Mouse (Mus musculus) MN1 (cell line): ENCODE measurements around the gene Hoxa7.

ENCODE experiments used
- DNase-seq: peaks from one replicate; pipeline ENCODE4 v3.0.0-alpha.2; 2016; ENCODE audit warnings: low spot score

The Hoxa7 gene

GRCm38 (mm10) chr6:52239625-52240388 lies 18.2 kb upstream of the Hoxa7 start:
- DNase-seq = no peak

DNA sequence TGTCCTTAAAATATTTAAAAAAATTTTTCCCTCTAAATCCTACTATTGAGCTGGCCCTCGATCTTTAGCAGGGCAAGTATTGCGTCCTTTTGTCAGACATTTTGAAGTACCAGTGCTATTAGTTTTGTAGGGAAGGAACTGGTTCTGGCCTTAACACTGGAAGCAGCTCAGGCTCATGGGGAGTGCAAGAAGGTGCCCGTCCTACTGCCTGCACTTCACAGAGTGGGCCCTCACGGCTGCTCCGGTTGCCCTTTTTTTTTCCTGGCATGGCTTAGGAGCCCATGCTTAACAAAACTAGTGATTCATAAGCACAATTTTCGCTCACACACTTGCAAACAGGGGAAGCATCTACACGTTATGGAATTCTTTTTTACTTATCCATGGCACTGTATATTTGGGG lies 17.3 kb upstream of the Hoxa7 start:
- DNase-seq = no peak

- no peak for DNase-seq
These were observed 16.5 kb upstream of the Hoxa7 start for GRCm38 (mm10) chr6:52238155-52238545.

GRCm38 (mm10) chr6:52237346-52238154 lies 15.9 kb upstream of the Hoxa7 start:
- no peak for DNase-seq

DNA sequence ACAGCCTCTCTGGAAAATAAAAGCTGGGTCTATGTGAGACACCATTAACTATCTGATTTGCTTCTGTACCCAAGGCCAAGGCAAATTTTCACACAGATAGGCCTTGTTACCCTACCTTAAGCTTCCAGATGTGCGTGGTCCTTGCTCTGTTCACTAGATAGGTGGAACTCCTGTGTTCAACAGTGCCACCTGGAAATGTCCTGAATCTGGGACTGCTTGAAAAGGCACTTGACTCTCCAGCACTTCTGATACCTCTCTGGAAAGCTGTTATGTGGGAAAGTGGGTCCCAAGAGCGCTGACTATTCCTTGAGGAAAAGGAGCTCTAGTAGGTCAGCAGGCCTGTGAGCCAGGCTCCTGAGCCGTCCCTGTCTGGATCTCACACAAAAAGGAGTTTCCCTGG lies 15.2 kb upstream of the Hoxa7 start:
- no peak for DNase-seq

- DNase-seq = no peak
These were observed 14.2 kb upstream of the Hoxa7 start for GRCm38 (mm10) chr6:52235866-52236265.

DNA sequence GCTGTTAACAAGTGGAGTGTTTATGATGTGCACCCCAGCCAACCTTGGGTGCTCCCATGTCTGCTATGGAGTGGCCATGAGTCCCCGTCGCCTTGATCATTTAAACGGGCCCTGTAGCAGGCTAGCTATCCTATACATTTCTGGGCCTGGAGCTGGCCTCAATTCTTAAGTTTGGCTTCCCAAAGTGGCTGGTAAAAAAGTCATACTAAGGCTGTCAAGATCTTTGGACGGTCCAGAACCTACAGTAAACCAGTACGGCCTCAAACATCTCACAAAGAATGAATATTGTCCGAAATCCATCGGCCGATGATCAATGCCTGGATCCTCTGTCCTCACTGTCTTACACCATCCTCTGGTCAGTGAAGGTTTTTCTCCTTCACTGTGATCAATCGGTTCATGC lies 13.6 kb upstream of the Hoxa7 start:
- DNase-seq = no peak

- no peak for DNase-seq
These were observed 12.9 kb upstream of the Hoxa7 start for GRCm38 (mm10) chr6:52234428-52235140.

GRCm38 (mm10) chr6:52233546-52234427 lies 12.1 kb upstream of the Hoxa7 start:
- no peak for DNase-seq

DNA sequence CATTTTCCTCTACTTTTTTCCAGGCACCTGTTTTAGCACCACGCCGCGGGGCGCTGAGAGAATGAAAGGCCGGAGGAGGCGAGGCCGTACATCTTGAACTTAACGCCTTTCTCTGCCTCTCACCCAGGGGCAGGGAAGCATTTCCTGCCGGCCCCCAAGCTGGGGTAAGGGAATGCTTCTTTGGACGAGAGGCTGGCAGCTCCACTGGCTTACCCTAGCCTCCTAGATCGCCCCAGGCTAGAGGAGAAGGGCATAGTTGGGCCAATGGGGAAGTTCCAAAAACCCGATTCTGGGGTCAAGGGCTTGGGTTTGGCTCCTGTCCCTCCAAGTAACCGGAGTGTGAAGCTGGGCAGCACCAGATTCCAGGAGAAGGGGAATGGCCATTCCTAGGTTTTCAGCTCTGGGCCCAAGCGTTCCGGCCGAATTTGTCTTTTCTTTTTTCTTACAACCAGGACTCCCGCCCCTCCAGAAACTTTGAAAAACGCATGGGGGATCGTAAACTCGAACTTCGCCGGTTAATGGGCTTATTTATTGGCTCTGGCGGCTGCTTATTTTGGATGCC lies 11.4 kb upstream of the Hoxa7 start:
- no peak for DNase-seq

DNA sequence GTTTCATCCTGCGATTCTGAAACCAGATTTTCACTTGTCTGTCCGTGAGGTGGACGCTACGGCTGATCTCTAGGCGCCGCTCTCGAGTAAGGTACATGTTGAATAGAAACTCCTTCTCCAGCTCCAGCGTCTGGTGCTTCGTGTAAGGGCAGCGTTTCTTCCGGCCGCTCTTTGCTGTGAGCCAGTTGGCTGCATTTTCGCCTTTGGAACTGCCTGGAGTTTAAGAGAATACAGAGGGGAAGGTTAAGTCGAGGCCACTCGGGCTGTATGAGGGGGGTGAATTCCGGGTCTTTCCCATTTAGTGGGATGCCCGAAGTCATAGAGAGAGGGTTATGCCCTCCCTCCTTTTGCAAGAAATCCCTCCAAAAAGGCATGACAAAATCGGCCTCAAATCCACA lies 10.9 kb upstream of the Hoxa7 start:
- no peak for DNase-seq

DNA sequence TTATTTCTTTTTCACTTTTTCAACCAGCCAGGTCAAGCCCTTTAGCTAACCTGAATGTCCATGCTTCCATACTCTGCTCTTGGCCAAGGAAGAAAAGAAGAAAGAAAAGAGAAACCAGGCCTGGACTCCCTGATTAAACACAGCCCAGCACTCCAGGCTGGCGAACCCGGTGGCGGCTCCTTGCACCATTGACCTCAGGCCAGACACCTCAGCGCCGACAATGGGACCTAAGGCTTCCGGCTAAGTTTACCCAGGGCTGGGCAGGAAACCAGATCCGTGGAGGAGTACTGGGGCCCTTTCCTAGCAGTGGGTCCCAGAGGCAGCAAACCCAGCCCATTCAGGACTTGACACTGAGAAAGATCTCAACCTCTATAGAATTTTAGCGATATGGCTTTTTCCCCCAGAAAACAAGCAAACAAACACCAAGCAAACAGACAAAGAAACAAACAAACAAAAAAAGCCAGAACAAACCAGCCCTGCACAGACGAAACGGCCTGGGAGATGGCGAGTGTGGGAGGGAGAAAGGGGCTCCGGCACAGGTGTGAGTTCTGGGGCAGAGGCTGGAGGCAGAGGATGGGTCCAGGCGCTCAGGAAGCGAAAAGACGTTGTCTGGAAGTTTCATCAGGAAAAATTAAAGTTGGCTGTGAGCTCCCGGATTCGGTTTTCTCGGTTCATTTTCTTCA lies 10.4 kb upstream of the Hoxa7 start:
- no peak for DNase-seq

DNA sequence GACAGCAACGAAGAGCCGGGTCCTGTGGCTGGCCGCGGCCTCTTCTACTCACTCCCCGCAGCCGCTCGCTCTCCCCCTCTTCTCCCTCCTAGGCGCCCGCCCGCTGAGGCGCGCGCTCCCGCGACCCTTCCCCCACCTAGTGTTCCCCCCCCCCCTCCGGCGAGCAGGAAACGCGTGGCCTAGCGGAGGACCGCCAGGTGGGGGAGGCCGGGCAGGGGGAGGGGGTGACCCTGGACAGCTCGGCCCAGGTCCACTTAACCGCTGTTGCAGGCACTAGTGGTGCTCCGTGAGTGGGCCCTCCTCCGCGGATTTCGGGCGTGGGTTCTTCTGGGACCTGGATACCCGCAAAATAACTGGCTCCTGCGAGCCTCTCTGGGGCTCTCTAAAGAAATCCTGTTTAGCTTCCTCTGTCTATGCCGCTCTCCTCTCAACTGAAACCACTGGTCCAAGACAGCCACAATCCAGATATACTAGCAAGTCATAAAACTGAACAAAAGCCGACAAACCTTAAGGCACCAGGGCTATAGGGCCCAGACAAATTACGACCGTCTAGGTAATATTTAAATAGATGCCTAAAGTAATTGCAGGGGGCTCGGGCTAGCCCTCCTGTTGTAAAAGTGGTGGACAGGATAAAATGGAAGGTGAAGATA lies 9.0 kb upstream of the Hoxa7 start, which contains the start of gene Hoxa9:
Gene Hoxa9 (minus strand): TSS at position 574 of the 650 bp plus-strand sequence.
- DNase-seq = no peak

DNA sequence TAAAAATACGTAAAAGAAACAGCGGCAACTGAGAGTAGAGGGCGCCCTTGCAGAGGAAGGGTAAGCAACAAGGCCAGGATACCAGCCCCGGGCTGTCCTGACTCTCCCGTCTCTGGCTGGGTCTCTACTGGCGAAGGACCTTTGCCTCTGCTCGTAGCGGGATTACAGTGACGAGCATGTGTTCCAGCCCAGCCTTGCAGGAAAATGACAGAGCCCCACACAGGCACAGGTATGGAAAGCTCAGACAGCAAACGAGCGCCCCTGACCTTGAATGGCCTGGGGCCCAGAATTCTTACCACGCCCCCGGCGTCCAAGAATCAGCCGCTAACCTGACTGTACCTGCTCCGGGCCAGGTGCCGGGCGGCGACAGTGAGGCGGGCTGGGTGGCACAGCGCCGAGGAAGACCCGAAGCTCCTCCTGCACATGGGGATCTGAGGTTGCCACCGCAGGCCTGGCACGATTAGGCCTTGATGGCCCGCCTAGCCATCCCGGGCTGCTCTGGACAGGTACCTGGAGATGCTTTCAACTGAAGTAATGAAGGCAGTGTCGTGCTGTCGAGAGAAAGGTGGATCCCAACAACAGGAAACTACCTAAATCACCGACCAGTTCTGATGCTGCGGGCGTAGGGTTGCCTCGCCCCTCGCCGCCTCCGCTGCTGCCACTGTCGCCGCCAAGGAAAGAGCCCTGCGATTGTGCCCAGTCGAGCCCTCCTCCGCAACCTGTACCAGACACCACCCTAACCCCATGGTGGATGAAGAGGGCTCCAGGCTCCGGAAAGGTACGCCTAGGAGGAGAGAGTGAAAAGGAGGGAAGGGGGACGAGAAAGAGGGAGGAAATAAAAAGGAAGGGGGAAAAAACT lies 8.1 kb upstream of the Hoxa7 start:
- no peak for DNase-seq

DNA sequence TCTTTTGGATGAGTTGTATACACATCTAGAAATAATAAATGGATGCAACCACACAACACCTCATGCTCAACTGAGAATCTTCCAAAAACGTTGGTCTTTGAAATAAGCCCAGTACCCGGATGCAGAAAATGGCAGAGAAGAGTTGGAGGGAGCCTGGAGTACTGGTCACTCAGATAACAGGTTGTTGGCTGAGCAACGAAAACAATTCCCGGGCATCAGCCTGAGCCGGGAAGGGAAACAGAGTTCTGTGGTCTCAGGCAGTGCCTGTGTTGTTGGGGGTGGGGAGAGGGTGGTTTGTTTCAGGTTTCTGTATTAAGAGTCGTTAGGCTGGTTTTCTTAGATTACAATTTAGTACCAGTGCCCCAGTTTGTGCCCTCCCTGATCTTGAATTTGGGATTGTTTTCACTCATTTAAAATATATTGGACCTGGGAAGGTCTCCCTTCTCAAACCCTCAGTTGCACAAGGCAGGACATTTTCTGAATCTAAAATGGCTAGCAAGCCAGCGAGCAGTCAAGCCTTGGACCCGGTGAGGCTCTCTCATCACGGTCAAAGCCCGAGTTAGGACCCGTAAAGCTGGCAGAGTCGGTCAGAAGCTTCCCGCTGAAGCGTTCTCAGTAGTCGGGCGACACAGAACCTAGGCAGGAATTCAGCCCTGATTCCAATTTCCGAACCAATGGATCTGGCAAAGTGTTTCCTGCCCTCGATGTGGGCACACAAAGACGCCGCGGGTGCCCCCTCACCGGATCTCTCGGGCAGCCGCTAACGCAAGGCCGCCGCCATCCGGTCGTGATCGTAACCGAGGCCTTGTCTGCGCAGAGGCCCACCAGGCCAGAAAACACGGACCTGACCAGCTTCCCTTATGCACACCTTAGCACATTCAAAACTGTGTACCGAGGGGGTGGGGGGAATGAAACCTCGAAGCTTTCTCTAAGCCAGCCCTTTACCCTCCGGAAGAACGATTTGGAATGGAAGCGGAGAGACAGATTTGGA lies 7.1 kb upstream of the Hoxa7 start:
- DNase-seq = no peak

- no peak for DNase-seq
These were observed 6.0 kb upstream of the Hoxa7 start for GRCm38 (mm10) chr6:52227470-52228222.

GRCm38 (mm10) chr6:52226569-52227257 lies 5.1 kb upstream of the Hoxa7 start:
- no peak for DNase-seq
